Mouse (Mus musculus): Measurements from ENCODE around the gene Nf2. TPM values are rescaled to one million over a fixed set of nuclear protein-coding genes. Genes with fewer than 3 reads are reported as not detected.
"Not testable (repeated sequence)": the region's sequence is repeated elsewhere in the genome, so short reads cannot be mapped to it uniquely, and the experiment has no call there.

Nf2 gene
- polyA plus RNA-seq, 1 experiment from 2014 or later, result 67.0 TPM

DNA sequence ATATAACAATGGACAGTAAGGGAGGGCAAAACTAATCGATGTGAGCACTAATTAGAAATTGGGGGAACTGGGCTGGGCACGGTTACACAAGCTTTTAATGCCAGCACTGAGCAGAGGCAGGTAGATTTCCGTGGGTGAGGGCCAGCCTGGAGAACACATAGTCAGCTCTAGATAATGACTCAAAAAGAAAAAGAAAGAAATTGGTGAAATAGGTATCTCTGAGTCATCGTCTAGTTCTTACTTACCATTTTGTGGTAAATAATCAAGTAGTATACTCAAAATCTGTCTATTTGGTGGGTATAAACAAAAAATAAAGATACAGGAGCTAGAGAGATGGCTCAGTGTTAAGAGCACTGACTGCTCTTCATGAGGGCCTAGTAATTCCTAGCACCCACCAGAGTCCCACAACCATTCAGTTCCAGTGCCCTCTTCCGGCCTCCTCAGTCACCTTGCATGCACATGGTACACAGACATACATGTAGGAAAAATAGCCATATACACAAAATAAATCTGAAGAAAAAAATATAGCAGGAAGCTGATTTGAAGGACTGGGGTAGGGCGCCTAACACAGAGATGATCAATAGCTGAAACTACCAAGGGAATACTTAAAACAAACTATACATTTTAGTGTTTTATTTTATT is 44.3 kb downstream of the Nf2 start:
- Histone ChIP-seq H3K4me3 (no peak overlapping the region), H3K9ac (no peak overlapping the region), H3K36me3 (peaks cover 17% of the 10 kb centered on the region), H3K4me2 (no peak overlapping the region), H3K27me3 (no peaks in the 10 kb centered on the region), H3K27ac (no peak overlapping the region), H3K9me3 (no peaks in the 10 kb centered on the region), H3K4me1 (replicated peaks) (peaks cover 15% of the 10 kb centered on the region)
- WGBS, result 92% methylated on average over 6 of the region's 6 CpGs
- ATAC-seq (ENCODE audit: low FRiP score), result no peak

DNA sequence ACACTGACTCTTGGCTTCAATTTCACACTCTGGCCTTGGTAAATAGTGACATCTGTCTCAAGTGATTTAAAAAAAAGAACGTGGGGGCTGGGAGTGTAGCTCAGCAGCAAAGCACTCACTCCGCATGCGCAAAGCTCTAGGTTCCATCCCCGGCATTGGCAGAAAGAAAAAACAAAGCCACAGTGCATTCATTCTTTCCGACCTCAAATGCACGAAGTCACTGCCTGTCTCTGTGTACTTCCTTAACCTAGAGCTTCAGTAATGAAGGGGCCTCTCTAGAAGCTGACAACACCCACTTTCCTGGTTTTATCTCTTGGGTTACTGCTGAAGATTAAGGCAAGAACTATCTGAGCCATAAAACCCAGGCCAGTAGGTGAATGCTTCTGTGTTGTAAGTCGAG is 45.4 kb downstream of the Nf2 start:
- H3K9me3 ChIP-seq, result no peaks in the 10 kb centered on the region
- WGBS, result 47% methylated on average over 7 of the region's 7 CpGs
- no peak overlapping the region for H3K4me2 ChIP-seq
- H3K4me1 ChIP-seq (replicated peaks), result peaks cover 15% of the 10 kb centered on the region
- peaks cover 17% of the 10 kb centered on the region for H3K36me3 ChIP-seq
- no peak for ATAC-seq (ENCODE audit: low FRiP score)
- no peaks in the 10 kb centered on the region for H3K27me3 ChIP-seq
- no peak overlapping the region for H3K4me3 ChIP-seq
- H3K9ac ChIP-seq, result no peak overlapping the region
- peak overlapping the region; percentile 70 for H3K27ac ChIP-seq

DNA sequence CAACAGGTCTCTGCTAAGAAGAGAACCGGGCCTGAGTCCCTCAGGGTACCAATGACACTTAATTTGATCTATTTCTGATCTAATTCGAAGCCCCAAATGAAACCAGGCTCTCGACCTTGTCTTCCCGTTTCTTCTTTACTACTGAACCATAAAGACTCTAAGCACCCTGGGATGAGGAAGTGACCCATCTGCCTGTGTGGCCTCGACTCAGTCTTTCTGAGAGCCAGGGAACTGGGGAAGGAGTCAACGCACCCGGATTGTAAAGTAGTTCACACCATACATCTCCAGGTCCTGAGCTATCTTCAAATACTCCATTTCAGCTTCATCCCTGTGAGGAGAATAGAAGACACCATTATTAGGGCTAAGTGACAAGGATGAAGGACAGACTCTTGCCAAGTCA is 45.9 kb downstream of the Nf2 start:
- peak overlapping the region; percentile 70 for H3K27ac ChIP-seq
- WGBS, result 54% methylated on average over 7 of the region's 7 CpGs
- H3K27me3 ChIP-seq, result no peaks in the 10 kb centered on the region
- H3K36me3 ChIP-seq, result peaks cover 19% of the 10 kb centered on the region
- H3K9me3 ChIP-seq, result no peaks in the 10 kb centered on the region
- peaks cover 15% of the 10 kb centered on the region for H3K4me1 ChIP-seq (replicated peaks)
- no peak overlapping the region for H3K4me2 ChIP-seq
- H3K4me3 ChIP-seq, result no peak overlapping the region
- ATAC-seq (ENCODE audit: low FRiP score), result no peak
- no peak overlapping the region for H3K9ac ChIP-seq

DNA sequence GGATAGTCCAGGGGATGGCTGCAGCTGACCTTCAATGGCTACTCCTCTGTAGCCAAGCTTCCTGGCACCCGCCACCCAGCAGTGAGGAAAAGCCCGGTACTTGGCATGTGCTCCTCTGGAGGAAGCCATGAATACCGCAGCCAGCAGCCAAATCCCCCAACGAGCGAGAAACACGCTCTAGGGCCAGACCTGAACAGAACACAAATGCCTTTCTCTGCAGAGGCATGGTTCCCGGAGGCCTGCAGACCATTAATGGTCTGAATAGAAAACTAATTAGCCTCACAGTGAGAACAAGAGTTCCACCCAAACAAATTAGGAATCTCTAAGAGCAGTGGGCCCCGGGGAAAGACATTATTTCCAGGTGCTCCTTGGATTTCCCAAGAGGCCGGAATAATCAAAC is 46.3 kb downstream of the Nf2 start:
- H3K9ac ChIP-seq, result no peak overlapping the region
- no peaks in the 10 kb centered on the region for H3K9me3 ChIP-seq
- H3K36me3 ChIP-seq, result peaks cover 20% of the 10 kb centered on the region
- no peaks in the 10 kb centered on the region for H3K27me3 ChIP-seq
- H3K4me2 ChIP-seq, result no peak overlapping the region
- peaks cover 15% of the 10 kb centered on the region for H3K4me1 ChIP-seq (replicated peaks)
- peak; percentile 78 for ATAC-seq (ENCODE audit: low FRiP score)
- no peak overlapping the region for H3K4me3 ChIP-seq
- peak overlapping the region; percentile 70 for H3K27ac ChIP-seq
- 41% methylated on average over 9 of the region's 9 CpGs for WGBS

DNA sequence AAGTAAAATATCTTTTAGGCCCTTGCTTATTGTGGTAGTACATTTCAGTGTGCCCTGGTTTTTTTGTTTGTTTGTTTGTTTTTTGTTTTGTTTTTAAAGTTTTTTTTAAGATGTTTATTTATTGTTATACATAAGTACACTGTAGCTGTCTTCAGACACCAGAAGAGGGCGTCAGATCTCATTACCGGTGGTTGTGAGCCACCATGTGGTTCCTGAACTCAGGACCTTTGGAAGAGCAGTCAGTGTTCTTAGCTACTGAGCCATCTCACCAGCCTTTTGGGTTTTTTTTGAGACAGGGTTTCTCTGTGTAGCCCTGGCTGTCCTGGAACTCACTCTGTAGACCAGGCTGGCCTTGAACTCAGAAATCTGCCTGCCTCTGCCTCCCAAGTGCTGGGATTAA is 46.9 kb downstream of the Nf2 start:
- Histone ChIP-seq H3K36me3 (peaks cover 24% of the 10 kb centered on the region), H3K4me1 (replicated peaks) (peaks cover 15% of the 10 kb centered on the region)
- 98% methylated on average over 2 of the region's 2 CpGs for WGBS
- not testable (repeated sequence) for H3K27ac ChIP-seq; H3K4me3 ChIP-seq; H3K9me3 ChIP-seq; ATAC-seq (ENCODE audit: low FRiP score); H3K4me2 ChIP-seq; H3K9ac ChIP-seq; H3K27me3 ChIP-seq

DNA sequence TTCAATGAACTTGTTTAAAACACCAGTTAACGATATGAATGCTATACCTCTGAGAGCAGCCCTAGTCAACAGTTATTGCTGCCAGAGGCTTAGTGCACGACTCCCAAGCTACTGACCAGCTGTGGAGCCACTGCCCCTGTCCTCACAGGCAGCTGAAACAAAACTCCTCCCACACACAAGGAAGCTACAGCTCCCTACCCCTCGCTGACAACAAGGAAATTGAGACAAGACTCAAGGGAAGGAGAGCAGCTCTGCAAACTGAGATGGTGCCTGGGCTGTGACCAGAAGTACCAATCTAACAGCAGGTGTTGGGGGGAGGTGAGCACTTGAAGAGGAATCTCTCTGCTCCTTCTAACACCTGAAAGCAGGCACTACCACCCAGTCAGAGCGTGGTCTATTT is 48.7 kb downstream of the Nf2 start:
- H3K36me3 ChIP-seq, result peaks cover 25% of the 10 kb centered on the region
- H3K9me3 ChIP-seq, result no peaks in the 10 kb centered on the region
- H3K4me3 ChIP-seq, result no peak overlapping the region
- no peak overlapping the region for H3K27ac ChIP-seq
- H3K4me2 ChIP-seq, result no peak overlapping the region
- no peaks in the 10 kb centered on the region for H3K27me3 ChIP-seq
- WGBS, result 70% methylated on average over 4 of the region's 4 CpGs
- H3K4me1 ChIP-seq (replicated peaks), result peaks cover 15% of the 10 kb centered on the region
- H3K9ac ChIP-seq, result no peak overlapping the region; the same call in 1 of the 2 replicates
- no peak for ATAC-seq (ENCODE audit: low FRiP score)

DNA sequence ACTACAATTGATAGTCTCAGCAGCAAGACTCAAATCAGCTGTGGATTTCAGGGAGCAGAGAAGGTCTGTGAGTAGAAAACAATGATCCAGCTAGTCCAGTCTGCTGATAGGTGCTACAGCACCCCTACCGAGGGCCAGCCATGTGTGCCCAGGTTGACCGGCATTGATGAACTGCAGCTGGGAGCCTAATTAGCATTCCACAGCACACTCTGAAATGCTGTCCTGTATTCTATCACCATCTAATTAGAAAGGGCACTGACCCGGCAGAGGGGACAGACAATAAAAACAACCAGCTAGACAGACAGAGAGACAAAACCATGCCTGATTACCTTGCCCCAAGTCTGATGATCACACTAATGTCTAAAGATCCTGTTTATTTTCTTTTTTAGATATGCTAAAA is 56.3 kb downstream of the Nf2 start:
- no peak overlapping the region for H3K27ac ChIP-seq
- H3K4me2 ChIP-seq, result no peak overlapping the region
- no peak overlapping the region for H3K9ac ChIP-seq
- 16% methylated on average over 3 of the region's 3 CpGs for WGBS
- H3K4me1 ChIP-seq (replicated peaks), result peaks cover 16% of the 10 kb centered on the region
- H3K9me3 ChIP-seq, result no peaks in the 10 kb centered on the region
- peaks cover 45% of the 10 kb centered on the region for H3K36me3 ChIP-seq
- H3K27me3 ChIP-seq, result no peaks in the 10 kb centered on the region
- no peak for ATAC-seq (ENCODE audit: low FRiP score)
- H3K4me3 ChIP-seq, result no peak overlapping the region

DNA sequence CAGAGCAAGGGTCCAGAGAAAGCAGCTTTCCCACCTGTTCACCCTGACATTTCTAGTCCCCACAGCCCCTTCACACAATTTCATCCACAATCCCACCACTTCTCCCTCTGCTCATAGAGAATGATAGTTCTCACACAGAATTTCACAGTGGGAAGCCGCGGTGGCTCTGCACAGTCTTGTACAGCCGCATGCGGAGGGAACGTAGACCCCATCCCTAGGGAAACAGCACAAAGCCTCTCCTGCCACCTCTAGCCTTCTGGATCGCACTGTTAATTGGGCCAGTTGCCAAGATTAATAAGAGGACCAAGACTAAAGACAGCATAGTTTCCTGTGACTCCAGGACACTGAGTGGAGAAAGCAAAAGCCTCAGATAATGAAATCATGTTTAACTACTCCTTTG is 57.8 kb downstream of the Nf2 start:
- WGBS, result 17% methylated on average over 6 of the region's 6 CpGs
- Histone ChIP-seq H3K36me3 (peaks cover 53% of the 10 kb centered on the region), H3K4me1 (replicated peaks) (peaks cover 16% of the 10 kb centered on the region), H3K4me2 (no peak overlapping the region), H3K4me3 (no peak overlapping the region), H3K27me3 (no peaks in the 10 kb centered on the region), H3K9ac (no peak overlapping the region), H3K9me3 (no peaks in the 10 kb centered on the region), H3K27ac (no peak overlapping the region)
- ATAC-seq (ENCODE audit: low FRiP score), result no peak

DNA sequence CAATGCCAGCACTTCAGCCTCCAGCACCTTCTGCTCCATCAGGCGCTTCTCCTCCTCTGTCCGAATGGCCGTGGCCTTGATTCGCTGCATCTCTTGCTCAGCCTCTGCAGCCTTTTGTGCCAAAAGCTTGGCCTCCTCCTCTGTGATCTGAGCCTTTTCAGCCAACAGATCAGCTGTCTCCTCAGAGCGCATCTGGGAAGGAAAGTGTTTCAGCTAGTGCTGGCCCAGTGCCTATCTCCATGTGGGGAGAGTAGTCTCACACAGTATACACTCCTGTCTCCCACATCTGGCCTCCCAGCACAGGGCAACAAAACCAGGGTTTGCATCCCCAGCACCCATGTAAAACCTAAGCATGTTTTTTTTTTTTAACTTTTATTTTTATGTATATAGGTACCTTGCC is 59.6 kb downstream of the Nf2 start:
- Histone ChIP-seq H3K4me3 (no peak overlapping the region), H3K27ac (no peak overlapping the region), H3K36me3 (peaks cover 69% of the 10 kb centered on the region), H3K27me3 (no peaks in the 10 kb centered on the region), H3K9me3 (no peaks in the 10 kb centered on the region), H3K4me2 (no peak overlapping the region), H3K4me1 (replicated peaks) (peaks cover 16% of the 10 kb centered on the region), H3K9ac (no peak overlapping the region)
- WGBS, result 91% methylated on average over 5 of the region's 5 CpGs
- ATAC-seq (ENCODE audit: low FRiP score), result no peak

DNA sequence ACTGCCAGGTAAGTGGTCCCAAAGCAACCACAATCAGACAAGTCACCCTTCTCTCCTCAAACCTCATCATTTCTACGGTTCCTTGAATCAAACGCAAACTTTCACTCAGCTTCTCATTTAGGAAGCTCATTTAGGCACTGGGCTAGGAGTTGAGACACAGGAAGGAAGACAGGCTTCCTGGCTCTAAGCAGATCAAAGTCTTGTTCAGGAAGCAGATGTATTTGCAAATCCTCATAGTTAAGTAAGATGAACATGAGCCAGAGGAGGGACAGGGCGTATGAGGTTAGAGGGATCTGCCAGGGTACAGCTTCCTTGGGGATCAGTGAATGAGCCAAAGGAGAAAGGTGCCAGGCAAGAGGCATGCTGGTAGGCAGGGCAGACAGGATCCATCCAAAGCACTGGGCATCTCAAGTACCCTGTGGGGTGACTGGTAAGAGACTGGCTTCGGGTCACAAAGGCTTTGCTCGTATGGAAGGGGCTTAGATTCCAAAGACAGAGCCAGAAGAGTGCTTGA is 64.7 kb downstream of the Nf2 start:
- Histone ChIP-seq H3K9ac (no peak overlapping the region), H3K4me2 (no peak overlapping the region), H3K27ac (no peak overlapping the region), H3K36me3 (peaks cover 96% of the 10 kb centered on the region), H3K9me3 (no peaks in the 10 kb centered on the region), H3K4me1 (replicated peaks) (no peaks in the 10 kb centered on the region), H3K27me3 (no peaks in the 10 kb centered on the region), H3K4me3 (no peak overlapping the region)
- ATAC-seq (ENCODE audit: low FRiP score), result no peak
- WGBS, result 83% methylated on average over 5 of the region's 5 CpGs

DNA sequence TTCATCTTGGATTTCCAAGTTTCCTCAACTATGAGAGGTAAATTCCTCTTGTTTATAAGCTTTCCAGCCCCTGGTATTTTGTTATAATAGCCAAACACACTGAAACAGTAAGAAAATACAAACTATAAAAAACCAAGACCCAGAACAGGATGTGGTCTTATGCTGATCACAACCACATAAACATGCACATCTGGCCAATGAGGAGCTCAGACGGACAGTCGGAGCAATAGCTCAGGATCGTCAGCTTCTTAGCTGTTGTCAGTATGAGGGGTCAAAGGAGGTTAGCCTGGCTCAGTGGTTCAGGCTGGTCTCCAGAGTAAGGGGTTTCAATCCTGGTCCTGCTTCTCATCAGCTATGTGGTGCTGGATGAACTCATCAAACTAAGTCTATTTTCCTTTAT is 66.2 kb downstream of the Nf2 start:
- no peak for ATAC-seq (ENCODE audit: low FRiP score)
- Histone ChIP-seq H3K4me1 (replicated peaks) (no peaks in the 10 kb centered on the region), H3K4me3 (no peak overlapping the region), H3K36me3 (peaks cover 97% of the 10 kb centered on the region), H3K27ac (no peak overlapping the region), H3K27me3 (no peaks in the 10 kb centered on the region), H3K9ac (no peak overlapping the region), H3K9me3 (no peaks in the 10 kb centered on the region), H3K4me2 (no peak overlapping the region)
- 85% methylated on average over 3 of the region's 3 CpGs for WGBS

DNA sequence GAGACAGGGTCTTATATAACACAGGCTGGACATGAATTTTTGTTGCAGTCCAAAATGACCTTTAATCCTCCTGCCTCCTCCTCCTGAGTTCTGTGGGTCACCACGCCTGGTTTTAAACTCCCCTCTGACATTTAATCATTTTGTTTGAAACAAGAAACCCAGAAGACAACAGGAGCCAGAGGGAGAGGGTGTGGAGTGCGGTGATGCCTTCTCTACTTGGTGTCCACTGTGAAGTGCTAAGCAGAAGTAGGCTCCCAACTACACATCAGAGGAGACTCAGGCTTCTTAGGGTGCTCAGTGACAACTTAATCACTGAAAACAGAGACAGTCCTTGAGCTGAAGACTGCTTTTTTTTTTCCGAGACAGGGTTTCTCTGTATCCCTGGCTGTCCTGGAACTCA is 68.4 kb downstream of the Nf2 start:
- Histone ChIP-seq H3K36me3 (peaks cover 90% of the 10 kb centered on the region), H3K27me3 (no peaks in the 10 kb centered on the region), H3K9me3 (no peaks in the 10 kb centered on the region), H3K4me2 (no peak overlapping the region), H3K4me1 (replicated peaks) (no peaks in the 10 kb centered on the region), H3K27ac (no peak overlapping the region), H3K4me3 (no peak overlapping the region), H3K9ac (no peak overlapping the region)
- no peak for ATAC-seq (ENCODE audit: low FRiP score)
- WGBS, result 88% methylated on average over 3 of the region's 3 CpGs

DNA sequence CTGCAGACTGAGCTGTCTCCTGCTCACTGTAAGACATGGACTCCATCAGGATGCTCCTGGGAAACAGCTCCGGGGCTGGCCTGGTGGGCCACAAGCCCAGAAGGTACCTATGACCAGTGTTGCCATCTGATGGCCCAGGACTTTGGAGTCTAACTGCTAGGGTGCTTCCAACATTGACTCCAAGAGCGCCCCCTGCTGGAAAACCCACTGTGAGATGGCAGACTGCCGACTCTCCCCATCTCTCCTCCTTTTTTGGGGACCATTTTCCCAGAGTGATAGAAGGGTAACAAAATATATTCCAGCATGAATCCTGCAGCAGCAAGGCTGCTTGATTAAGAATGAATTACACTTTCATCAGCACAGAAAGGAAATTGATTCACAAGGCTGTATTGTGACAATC is 76.4 kb downstream of the Nf2 start:
- peaks cover 47% of the 10 kb centered on the region for H3K36me3 ChIP-seq
- H3K4me3 ChIP-seq, result no peak overlapping the region
- H3K9me3 ChIP-seq, result no peaks in the 10 kb centered on the region
- no peak overlapping the region for H3K9ac ChIP-seq
- H3K27ac ChIP-seq, result peak overlapping the region; percentile 69; the same call in 1 of the 2 replicates
- no peaks in the 10 kb centered on the region for H3K27me3 ChIP-seq
- WGBS, result 33% methylated on average over 3 of the region's 3 CpGs
- H3K4me2 ChIP-seq, result no peak overlapping the region
- H3K4me1 ChIP-seq (replicated peaks), result peaks cover 19% of the 10 kb centered on the region
- no peak for ATAC-seq (ENCODE audit: low FRiP score)
